Mouse (Mus musculus): Measurements from ENCODE around the gene Ahdc1.

The Ahdc1 gene

GRCm38 (mm10) chr4:133060702-133061101, 49.6 kb downstream of the Ahdc1 start:
- in situ Hi-C loops (cut with MboI; ENCODE audit: low pct_unique_long_range_greater_than_20kb in 1 of 2, low sequenced_read_pairs in 2 of 2, unreplicated experiment in 1 of 2), result no loop called here

- in situ Hi-C loops (cut with MboI; ENCODE audit: low pct_unique_long_range_greater_than_20kb in 1 of 2, low sequenced_read_pairs in 2 of 2, unreplicated experiment in 1 of 2), result no loop called here
These were observed 50.7 kb downstream of the Ahdc1 start for GRCm38 (mm10) chr4:133061798-133062197.

GRCm38 (mm10) chr4:133062286-133062685, 51.2 kb downstream of the Ahdc1 start:
- in situ Hi-C loops (cut with MboI; ENCODE audit: low pct_unique_long_range_greater_than_20kb in 1 of 2, low sequenced_read_pairs in 2 of 2, unreplicated experiment in 1 of 2), result no loop called here

GRCm38 (mm10) chr4:133063203-133063602, 52.1 kb downstream of the Ahdc1 start:
- in situ Hi-C loops (cut with MboI; ENCODE audit: low pct_unique_long_range_greater_than_20kb in 1 of 2, low sequenced_read_pairs in 2 of 2, unreplicated experiment in 1 of 2), result no loop called here

GRCm38 (mm10) chr4:133063799-133064198, 52.7 kb downstream of the Ahdc1 start:
- in situ Hi-C loops (cut with MboI; ENCODE audit: low pct_unique_long_range_greater_than_20kb in 1 of 2, low sequenced_read_pairs in 2 of 2, unreplicated experiment in 1 of 2), result no loop called here

GRCm38 (mm10) chr4:133064791-133065190, 53.7 kb downstream of the Ahdc1 start:
- in situ Hi-C loops (cut with MboI; ENCODE audit: low pct_unique_long_range_greater_than_20kb in 1 of 2, low sequenced_read_pairs in 2 of 2, unreplicated experiment in 1 of 2), result no loop called here

- in situ Hi-C loops (cut with MboI; ENCODE audit: low pct_unique_long_range_greater_than_20kb in 1 of 2, low sequenced_read_pairs in 2 of 2, unreplicated experiment in 1 of 2), result no loop called here
These were observed 54.9 kb downstream of the Ahdc1 start for GRCm38 (mm10) chr4:133065894-133066386.

GRCm38 (mm10) chr4:133068400-133069138, 57.5 kb downstream of the Ahdc1 start:
- in situ Hi-C loops (cut with MboI; ENCODE audit: low pct_unique_long_range_greater_than_20kb in 1 of 2, low sequenced_read_pairs in 2 of 2, unreplicated experiment in 1 of 2), result no loop called here

GRCm38 (mm10) chr4:133070388-133070787, 59.3 kb downstream of the Ahdc1 start:
- in situ Hi-C loops (cut with MboI; ENCODE audit: low pct_unique_long_range_greater_than_20kb in 1 of 2, low sequenced_read_pairs in 2 of 2, unreplicated experiment in 1 of 2), result loop anchor here in 1 of 2 experiments (5.0 kb wide), 1 partner anchor 52 kb away; no protein-coding TSS in a partner anchor

- in situ Hi-C loops (cut with MboI; ENCODE audit: low pct_unique_long_range_greater_than_20kb in 1 of 2, low sequenced_read_pairs in 2 of 2, unreplicated experiment in 1 of 2), result loop anchor here in 1 of 2 experiments (5.0 kb wide), 1 partner anchor 51 kb away; no protein-coding TSS in a partner anchor
These were observed 59.8 kb downstream of the Ahdc1 start for GRCm38 (mm10) chr4:133070821-133071372.

GRCm38 (mm10) chr4:133073192-133073591, 62.1 kb downstream of the Ahdc1 start:
- in situ Hi-C loops (cut with MboI; ENCODE audit: low pct_unique_long_range_greater_than_20kb in 1 of 2, low sequenced_read_pairs in 2 of 2, unreplicated experiment in 1 of 2), result loop anchor here in 1 of 2 experiments (5.0 kb wide), 1 partner anchor 49 kb away; no protein-coding TSS in a partner anchor

- in situ Hi-C loops (cut with MboI; ENCODE audit: low pct_unique_long_range_greater_than_20kb in 1 of 2, low sequenced_read_pairs in 2 of 2, unreplicated experiment in 1 of 2), result loop anchor here in 1 of 2 experiments (5.0 kb wide), 1 partner anchor 48 kb away; no protein-coding TSS in a partner anchor
These were observed 63.2 kb downstream of the Ahdc1 start for GRCm38 (mm10) chr4:133074070-133074819.

GRCm38 (mm10) chr4:133074894-133075572, 64.0 kb downstream of the Ahdc1 start:
- in situ Hi-C loops (cut with MboI; ENCODE audit: low pct_unique_long_range_greater_than_20kb in 1 of 2, low sequenced_read_pairs in 2 of 2, unreplicated experiment in 1 of 2), result loop anchor here in 1 of 2 experiments (5.0 kb wide), 1 partner anchor 47 kb away; no protein-coding TSS in a partner anchor

GRCm38 (mm10) chr4:133078947-133079346, 67.9 kb downstream of the Ahdc1 start:
- in situ Hi-C loops (cut with MboI; ENCODE audit: low pct_unique_long_range_greater_than_20kb in 1 of 2, low sequenced_read_pairs in 2 of 2, unreplicated experiment in 1 of 2), result no loop called here

GRCm38 (mm10) chr4:133079416-133080113, 68.5 kb downstream of the Ahdc1 start:
- in situ Hi-C loops (cut with MboI; ENCODE audit: low pct_unique_long_range_greater_than_20kb in 1 of 2, low sequenced_read_pairs in 2 of 2, unreplicated experiment in 1 of 2), result no loop called here

- in situ Hi-C loops (cut with MboI; ENCODE audit: low pct_unique_long_range_greater_than_20kb in 1 of 2, low sequenced_read_pairs in 2 of 2, unreplicated experiment in 1 of 2), result no loop called here
These were observed 69.8 kb downstream of the Ahdc1 start for GRCm38 (mm10) chr4:133080862-133081261.

- in situ Hi-C loops (cut with MboI; ENCODE audit: low pct_unique_long_range_greater_than_20kb in 1 of 2, low sequenced_read_pairs in 2 of 2, unreplicated experiment in 1 of 2), result no loop called here
These were observed 71.2 kb downstream of the Ahdc1 start for GRCm38 (mm10) chr4:133082216-133082773.
